Mouse (Mus musculus) ovary, postnatal 36 days (tissue): Measurements from ENCODE around the gene Agl.
"Not testable (repeated sequence)": the region's sequence is repeated elsewhere in the genome, so short reads cannot be mapped to it uniquely, and the experiment has no call there.

Experiments used
- DNase-seq: peaks from one replicate; pipeline ENCODE4 v3.0.0; 2022; ENCODE audit warnings: low spot score, mixed read lengths

Agl gene

DNA sequence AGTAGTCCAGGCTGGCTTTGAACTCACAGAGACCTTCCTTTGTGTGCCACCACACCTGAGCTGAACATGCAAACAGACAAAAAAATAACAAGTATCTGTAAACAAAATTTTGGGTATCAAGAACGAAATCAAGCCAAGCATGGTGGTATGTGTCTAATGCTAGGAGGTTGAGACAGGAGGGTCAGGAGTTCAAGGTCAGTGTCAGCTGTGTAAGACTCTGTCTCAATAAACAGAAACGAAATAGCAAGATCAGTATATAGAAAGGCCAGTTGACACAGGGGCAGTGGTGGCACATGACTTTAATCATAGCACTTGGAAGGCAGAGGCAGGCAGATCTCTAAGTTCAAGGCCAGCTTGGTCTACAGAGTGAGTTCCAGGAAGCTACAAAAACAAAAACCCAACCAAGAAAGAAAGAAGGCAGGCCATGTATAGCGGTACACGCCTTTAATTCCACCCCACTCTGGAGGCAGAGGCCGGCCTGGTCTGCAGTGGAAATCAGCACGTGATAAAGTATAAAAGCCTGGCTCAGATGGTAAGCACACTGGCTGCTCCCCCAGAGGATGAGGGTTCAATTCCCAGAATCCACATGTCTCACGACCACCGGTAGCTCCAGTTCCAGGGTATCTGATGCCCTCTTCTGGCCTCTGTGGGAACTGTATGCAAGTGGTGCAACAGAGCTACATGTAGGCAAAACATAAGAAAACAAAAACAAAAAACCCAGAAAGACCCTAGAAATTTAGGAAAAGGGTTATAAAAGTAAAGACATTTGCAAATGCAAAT is 59.4 kb downstream of the Agl start:
- DNase-seq = no peak

DNA sequence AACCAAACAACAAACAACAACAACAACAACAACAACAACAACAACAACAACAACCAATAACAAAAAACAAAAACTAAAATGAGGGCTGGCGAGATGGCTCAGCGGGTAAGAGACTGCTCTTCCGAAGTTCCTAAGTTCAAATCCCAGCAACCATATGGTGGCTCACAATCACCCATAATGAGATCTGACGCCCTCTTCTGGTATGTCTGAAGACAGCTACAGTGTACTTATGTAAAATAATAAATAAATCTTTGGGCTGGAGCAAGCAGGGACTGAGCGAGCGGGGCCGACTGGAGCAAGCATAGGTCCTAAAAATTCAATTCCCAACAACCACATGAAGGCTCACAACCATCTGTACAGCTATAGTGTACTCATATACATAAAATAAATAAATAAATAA is 60.3 kb downstream of the Agl start:
- DNase-seq = not testable (repeated sequence)

DNA sequence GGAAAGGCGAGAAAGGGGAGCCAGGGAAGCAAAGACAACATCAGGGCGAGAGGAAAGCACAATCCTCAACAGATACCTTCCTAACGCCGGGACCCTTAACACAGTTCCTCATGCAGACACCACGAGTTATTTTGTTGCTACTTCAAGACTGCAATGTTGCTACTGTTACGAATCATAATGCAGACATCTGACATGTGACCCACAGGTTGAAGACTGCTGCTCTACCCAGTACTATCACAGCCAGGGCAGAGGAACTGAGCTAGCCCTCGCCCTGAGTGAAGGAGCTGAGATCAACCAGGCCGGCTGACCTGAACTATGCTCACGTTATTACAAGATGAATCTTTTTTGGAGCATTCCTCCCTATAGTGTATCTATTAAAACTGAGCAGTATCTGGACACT is 67.0 kb downstream of the Agl start:
- no peak for DNase-seq

DNA sequence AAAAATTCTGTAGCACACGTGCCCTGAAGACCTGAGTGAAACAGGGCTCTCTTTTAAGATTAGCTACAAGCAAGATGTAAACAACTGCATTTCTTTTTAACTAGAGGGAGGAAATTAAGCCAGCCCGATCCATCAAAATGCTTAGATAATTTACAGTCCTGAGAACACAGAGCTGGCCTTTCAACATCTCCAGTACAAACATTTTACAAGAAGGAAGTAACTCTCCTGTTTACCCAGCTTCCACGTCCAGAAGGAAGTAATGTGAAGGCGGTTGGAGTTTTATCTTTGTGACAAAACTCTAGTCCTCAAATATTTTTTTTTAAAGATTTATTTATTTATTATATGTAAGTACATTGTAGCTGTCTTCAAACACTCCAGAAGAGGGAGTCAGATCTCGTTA is 67.9 kb downstream of the Agl start:
- no peak for DNase-seq

GRCm38 (mm10) chr3:116737326-116737731 is 70.6 kb downstream of the Agl start:
- DNase-seq = no peak

DNA sequence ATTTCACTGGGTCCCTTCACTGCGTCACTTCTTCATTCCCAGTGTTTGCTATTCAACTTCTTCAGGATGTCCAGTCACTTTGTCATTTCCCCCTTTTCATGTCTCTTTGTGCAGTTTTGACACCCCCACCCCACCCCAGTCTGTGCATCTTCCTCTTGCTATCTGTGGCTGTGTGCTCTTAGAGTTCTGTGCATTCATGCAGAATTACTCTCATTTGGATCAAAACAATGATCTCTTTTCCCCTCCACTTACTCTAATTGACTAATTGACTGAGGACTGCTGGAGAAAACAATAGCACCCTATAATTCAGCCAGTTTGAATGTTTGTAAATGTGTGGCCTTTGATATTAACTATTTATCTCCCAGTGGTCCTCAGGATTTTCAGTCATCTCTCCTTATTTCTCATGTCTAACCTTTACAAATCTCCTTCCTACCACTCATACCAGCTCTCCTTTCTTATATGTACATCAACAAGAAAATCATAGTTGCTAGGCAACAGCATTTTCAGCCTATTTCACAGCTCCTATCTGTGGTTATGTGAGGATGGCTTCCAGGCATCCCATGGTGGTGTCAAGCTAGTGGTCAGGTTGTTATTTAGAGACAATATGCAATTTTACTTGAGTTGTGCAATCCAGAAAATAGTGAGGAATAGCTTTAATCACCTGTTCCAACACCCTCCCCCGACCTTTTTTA is 78.3 kb downstream of the Agl start:
- no peak for DNase-seq

GRCm38 (mm10) chr3:116726807-116727206 is 81.2 kb downstream of the Agl start:
- DNase-seq = no peak

DNA sequence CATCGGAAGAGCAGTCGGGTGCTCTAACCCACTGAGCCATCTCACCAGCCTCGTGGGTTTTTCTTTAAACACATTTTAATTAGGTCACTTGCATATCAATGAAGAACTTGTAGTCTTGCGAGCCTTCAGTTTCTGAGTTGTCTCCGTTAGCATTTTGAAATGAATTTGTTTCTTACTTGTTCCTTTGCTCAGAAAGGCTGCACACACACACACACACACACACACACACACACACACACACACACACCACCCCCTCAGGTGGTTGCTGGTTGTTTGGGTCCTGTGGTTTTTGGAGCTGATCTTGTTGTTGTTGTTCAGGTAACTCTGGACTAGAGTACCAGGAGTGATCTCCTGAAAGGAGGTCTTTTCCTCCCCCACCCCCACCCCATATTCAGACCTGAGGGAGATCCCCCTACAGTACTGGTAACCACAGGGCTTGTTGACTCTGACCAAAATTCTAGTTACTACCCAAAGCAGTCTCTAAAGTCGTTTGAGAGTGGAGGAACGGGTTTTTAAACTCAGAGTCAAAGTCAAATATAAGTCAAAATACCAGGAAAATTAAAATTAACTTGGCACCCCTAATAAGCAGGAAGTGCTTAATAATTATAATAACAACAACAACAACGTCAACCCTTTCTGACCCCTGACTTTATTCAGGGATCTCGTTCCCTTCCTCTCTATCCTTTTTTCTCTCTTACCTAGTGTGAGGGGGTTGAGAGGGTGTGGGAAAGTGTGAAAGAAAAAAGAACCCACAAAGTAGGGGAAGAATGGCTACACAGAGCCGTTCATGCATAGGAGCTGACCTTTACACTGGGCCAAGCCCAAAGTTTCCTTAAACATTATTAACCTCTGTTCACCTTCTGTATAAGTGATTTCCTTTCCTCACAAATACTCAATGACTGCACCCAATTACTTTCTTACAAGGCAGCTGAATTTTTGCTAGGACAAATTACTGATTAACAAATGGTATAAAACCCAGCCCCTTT is 84.2 kb downstream of the Agl start:
- DNase-seq = no peak

DNA sequence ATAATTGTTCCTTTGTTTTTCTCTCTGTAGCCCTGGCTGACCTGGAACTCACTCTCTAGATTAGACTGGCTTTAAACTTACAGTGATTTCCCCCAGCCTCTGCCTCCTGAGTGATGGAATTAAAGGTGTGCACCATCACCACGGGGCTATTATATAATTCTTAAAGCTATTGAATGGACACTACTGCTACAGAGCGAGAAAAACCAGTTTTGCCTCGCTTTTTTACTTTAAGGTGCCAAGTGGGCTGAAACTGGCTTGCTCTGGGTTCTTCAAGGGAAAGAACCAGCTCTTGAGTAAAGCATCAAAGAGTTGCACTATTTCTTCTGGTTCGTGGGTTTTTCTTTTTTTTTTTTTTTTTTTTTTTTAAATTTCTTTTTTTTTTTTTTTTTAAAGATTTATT is 85.0 kb downstream of the Agl start:
- no peak for DNase-seq

DNA sequence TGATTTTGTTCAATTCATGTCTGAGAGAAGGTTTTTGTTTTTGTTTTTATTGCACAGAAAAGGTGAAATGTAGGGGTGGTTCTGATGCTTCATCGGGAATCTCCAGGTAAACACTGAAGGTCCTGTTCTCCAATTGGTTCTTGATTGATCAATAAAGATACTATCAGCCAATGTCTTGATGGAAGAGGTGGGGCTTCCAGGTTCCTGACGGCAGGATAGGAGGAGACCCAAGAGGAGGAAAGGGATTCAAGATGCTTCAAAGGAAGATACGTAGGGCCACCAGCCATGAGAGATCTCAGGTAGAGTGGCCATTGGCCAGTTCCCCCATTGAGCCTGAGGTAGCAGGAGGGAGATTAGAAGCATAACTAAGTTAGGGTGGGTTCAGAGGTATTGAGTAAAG is 89.0 kb downstream of the Agl start:
- DNase-seq = no peak

- DNase-seq = no peak
These were observed 94.9 kb downstream of the Agl start for GRCm38 (mm10) chr3:116713031-116713430.

- no peak for DNase-seq
These were observed 95.5 kb downstream of the Agl start, which contains the start of gene Slc35a3 for GRCm38 (mm10) chr3:116712436-116712881. Slc35a3 (minus strand) TSS chr3:116712831.

DNA sequence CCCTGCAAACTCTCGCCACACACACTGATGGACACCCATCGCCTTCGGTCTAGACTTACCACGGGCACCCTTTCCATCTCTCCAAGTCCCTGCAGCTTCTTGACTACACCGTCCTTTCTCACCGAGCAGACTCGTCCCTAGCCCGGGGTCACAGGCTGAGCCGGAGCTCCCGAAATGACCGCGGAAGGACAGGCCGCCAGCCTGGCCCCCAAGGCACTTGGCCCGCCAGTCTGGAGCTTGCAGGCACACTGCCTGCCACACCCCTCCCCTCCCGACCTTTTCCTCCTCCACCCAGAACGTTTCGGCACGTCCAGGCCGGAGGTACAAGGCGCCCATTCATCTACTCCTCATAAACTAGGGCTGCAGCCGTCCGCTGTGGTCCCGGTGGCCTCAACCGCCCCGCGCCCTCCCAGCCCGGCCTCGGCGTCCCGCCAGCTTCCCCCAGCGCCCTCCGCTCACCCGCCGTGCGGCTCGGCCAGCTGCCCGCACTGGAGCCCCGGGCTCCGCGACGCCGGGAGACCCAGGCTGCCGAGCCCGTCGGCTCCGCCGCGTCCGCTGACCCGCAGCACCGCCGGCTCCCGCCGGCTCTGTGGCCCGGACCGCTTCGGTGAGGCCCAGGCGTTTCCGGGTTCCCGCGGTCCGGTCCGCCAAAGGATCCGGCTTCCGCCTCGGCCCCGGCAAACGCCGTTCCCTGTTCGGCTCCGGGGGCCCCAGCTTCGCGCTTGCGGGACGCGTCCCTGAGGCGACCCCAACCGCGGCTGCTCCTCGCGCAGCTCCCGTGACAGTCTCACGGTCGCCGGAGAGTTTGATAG is 96.1 kb downstream of the Agl start:
- DNase-seq = peak; percentile 85

- DNase-seq = no peak
These were observed 97.0 kb downstream of the Agl start for GRCm38 (mm10) chr3:116710941-116711340.

DNA sequence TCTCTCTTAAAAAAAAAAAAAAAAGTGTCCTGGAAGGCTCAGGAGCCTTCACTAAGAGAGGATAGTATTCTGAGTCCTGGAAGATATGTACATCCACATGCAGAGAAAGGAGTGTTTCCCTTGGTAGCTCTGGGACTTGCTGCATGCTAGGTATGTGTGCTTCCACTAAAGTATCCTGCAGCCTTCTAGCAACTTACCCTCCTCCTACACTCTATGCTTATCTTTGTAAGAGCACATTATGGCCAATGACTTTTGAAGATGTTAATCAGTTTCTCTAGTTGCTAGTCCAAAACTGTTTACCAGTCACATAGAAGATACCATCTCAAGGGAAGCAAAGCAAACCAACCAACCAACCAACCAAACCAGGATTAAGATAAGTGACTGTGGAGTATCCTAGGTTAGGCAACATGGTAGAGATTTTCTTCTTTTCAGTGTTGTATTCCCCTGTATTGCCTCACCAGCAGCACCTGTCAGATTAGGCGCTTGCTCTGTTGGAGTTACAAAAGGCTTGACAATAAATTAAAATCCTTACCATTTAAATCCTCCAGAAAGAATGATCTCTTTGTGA is 102.2 kb downstream of the Agl start:
- no peak for DNase-seq

GRCm38 (mm10) chr3:116703835-116704234 is 104.1 kb downstream of the Agl start:
- no peak for DNase-seq

DNA sequence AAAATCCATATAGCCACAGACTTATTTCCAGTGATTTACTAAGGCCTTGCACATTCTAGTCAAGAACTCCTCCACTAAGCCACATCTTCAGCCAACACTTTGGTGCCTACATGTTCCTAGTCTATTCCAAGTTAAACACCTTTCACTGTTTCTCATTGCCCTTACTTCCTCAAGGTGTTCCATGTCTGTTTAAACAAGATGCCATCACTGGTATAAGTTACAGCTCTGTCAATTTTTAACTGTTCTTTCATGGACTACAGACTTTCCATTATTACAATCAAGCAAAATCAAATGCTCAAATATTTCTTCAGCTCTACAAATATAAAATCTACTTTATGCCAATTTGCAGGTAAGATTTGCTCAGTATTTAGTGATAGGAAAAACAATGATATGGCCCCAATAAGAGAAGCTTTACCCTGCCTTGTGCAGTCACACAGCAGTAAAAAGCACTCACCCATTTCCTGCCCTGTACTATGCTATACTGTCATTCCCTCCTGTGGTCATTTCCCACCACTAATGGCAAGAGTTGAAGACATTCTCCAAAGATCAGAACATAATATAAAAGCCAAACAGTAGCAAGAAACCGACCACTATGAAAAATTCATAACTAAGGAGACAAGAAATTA is 105.2 kb downstream of the Agl start:
- DNase-seq = no peak

DNA sequence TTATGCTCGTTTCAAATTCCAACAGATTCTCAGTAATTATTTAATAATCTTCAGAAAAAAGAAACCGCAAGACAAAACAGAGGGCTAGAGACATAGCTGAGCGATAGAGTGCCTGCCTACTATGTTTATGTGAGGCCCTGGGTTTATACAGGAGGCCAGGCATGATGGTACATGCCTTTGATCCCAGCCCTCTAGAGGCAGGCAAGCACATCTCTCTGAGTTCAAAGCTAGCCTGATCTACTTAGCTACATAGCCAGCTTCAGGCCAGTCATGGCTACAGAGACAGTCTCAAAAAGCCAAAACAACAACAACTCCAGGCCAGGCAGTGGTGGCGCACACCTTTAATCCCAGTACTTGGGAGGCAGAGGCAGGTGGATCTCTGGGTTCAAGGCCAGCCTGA is 106.4 kb downstream of the Agl start:
- no peak for DNase-seq

- no peak for DNase-seq
These were observed 109.2 kb downstream of the Agl start for GRCm38 (mm10) chr3:116698786-116699185.

GRCm38 (mm10) chr3:116695666-116695985 is 112.3 kb downstream of the Agl start:
- no peak for DNase-seq
